Mouse (Mus musculus) embryonic fibroblast, embryonic 13.5 days (primary cell): ENCODE measurements around the gene Cdrt4.

Source experiments
- CTCF ChIP-seq: IDR thresholded peaks from 2 replicates; pipeline ENCODE4 v1.5.1; 2011; ENCODE audit warnings: mild to moderate bottlenecking, control low read depth, low read length, moderate library complexity, borderline replicate concordance; ENCODE audit not compliant: insufficient read depth
- POLR2A ChIP-seq: IDR thresholded peaks from 2 replicates; pipeline ENCODE4 v1.6.1; 2011; ENCODE audit warnings: low read depth, mild to moderate bottlenecking, control low read depth, low read length, moderate library complexity

GRCm38 (mm10) chr11:62955186-62955585 lies 4.2 kb downstream of the Cdrt4 start:
- TF ChIP-seq CTCF (no peak), POLR2A (no peak)
